Mouse (Mus musculus): ENCODE measurements around the gene Syt5. TPM values are rescaled to one million over a fixed set of nuclear protein-coding genes. Genes with fewer than 3 reads are reported as not detected.

The Syt5 gene
- not detected for total RNA-seq (2023)

DNA sequence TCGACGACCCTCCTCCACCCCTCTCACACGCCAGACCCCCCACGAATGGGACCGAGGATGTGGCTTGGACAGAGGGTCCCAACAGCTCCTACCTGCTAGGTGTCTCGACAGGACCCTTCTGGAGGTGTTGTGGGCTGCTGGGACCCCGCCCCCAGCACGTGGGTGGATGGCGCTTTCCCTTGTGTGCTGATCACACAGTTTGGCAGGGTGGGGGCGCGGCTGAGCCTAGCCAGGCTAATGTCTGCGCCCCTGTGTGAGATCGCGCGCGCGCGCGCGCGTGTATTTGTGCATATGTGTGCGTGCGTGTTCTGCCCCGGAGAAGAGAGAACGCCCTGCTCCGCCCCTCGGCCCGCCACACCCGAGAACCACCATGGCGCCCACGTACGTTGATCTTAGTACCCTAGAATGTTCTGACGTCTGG, at the start of gene Syt5:
Syt5 (minus strand) TSS at position 321 of the 421 bp plus-strand sequence.

DNA sequence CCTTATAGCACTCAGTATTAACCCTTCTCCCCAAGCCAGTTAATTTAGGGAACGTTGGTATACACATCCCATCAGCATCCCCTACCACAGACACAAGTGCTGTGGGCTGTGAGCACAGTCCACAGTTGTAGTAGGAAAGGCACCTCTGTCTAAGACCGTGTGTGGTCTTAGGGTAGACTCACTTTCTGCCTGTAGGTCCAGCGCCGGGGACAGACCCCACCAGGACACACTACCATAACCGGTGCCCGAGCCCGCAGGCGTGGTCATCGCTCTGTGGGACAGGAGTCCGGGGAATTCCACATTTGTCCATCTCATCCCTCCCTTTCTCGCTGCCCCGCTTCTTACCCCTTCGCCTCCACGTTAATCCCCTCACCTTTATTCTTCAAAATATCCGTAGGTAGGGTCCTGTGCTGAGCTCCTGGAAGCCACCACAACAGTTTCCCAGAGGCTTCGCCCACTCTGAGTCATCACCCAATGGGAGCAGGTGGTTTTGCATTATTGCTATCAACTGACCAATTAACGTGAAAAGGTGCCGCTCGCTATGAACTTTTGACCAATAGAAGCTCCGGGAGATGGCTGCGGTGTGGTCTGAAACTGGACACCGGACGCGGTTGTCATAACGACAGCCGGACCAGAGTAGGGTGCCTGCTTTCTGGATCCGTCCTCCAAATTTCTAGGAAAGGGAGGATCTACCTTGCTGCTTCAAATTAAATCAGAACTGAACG, 15.2 kb downstream of the Syt5 start, which contains the start of gene Dnaaf3:
Dnaaf3 (minus strand) TSS at position 449 of the 725 bp plus-strand sequence.

DNA sequence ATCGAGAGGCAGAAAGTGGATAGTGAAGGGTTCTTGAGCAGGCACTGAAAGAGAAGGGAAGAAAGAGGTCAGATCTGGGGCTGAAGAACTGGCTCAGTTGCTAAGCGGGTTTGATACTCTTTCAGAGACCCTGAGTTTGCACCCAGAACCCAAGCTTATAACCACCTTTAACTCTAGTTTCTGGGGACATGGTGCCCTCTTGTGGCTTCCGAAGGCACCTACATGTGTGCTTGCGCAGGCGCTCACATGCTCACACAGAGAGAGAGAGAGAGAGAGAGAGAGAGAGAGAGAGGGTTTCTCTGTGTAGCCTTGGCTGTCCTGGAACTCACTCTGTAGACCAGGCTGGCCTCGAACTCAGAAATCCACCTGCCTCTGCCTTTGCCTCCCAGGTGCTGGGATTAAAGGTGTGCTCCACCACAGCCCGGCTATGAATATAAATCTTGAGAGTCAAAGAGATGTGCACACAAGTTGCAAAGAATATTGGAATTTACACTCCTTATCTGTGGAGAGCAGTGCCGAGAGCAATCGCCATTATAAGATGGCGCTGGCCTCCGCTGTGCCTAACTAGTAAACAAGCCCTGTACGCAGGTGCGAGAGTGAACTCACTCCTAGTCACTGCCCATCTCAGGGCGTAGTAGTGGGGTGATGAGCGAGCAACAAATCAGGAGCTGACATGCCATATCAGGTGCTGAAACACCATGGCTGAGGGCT, 23.0 kb downstream of the Syt5 start, which contains the start of gene Tnni3:
Tnni3 (minus strand) TSS at position 18 of the 711 bp plus-strand sequence.

DNA sequence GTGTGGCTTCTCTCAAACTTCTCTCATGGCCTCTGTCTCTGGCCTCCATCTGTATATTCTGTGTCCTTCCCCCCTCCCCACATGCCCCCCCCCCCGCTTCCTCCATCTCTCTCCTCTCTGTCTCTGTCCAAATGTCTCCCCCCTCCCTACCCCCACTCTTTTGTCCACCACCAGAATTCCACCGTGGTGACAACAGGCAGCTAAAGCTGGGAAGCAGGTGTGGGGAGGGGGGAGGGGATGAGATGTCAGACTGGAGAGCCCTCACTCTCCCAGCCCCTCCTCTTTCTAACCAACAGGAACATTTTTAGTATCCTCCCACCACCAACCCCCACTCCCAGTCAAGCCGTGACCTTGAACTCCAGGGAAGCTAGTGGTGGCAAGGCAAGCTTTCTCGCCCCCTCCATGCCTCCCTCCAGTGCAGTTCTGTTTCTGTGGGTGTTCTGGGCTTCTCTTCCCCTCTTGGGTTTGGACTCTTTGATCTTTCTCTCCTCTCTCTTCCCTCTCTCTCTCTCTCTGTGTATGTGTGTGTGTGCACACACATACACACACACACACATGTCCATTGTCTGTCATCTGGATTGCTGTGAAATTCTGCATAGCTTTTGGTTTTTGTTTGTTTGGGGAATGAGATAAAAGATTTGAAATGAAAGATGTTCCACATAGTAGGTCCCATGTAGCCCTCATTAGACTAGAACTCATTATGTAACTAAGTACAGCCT, 30.9 kb downstream of the Syt5 start, which contains the start of gene Tnnt1:
Tnnt1 (minus strand) TSS at position 51 of the 719 bp plus-strand sequence.

DNA sequence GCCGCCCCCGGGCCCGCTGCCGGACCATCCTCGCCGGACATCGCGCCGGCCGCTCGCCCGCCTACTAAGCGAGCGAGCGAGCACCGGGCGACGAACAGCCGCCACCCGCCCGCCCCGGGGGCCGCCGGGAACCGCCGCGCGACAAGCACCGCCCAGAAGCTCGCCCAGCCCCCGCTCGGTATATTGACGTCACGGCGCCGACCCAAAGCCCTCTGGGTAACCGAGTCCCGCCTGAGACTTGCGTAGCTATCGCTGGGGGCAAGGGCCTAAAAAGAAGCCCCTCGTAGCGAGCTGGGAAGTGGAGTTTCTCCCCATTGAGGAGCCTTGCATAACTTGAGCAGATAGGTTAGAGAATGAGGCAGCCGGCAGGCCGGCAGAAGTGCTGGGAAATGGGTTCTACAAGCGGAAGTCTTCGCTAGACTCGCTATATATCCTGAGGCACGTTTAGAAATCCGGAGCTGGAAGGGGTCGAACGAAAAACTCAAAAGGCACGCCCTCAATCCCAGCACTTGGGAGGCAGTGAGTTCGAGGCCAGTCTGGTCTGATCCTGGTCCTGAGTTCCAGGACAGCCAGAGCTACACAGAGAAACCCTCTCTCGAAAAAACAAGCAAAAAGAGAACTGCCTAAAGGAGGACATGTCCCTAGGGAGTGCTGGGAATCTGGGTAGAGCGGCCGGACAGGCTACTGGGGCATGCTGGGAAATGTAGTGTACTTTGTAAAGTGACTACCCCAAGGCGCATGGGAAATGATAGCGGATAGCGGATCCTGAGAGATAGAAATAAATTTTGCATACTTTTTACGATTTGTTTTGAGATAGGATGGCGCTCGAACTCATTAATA, 45.6 kb downstream of the Syt5 start, which contains the start of gene Ppp1r12c:
Ppp1r12c (minus strand) TSS at position 123 of the 840 bp plus-strand sequence.

Other genes with a start within 250 kb of the Syt5 start
- 2.2 TPM for gene Ncr1, start 209.8 kb downstream of the Syt5 start, total RNA-seq (2023)
- not detected for gene Gp6, start 149.8 kb downstream of the Syt5 start, total RNA-seq (2023)
- gene Rdh13, start 101.9 kb downstream of the Syt5 start, total RNA-seq (2023) = 10.8 TPM
- gene Eps8l1, start 86.9 kb downstream of the Syt5 start, total RNA-seq (2023) = 18.9 TPM
- 279 TPM for gene Ppp1r12c, start 45.9 kb downstream of the Syt5 start, total RNA-seq (2023)
- gene Tnnt1, start 31.2 kb downstream of the Syt5 start, total RNA-seq (2023) = 5.2 TPM
- gene Tnni3, start 23.3 kb downstream of the Syt5 start, total RNA-seq (2023) = not detected
- gene Dnaaf3, start 15.1 kb downstream of the Syt5 start, total RNA-seq (2023) = not detected
- gene Ptprh, start 56.5 kb upstream of the Syt5 start, total RNA-seq (2023) = 0.33 TPM
- 59.6 TPM for gene Tmem86b, start 83.9 kb upstream of the Syt5 start, total RNA-seq (2023)
- 282 TPM for gene Ppp6r1, start 111.5 kb upstream of the Syt5 start, total RNA-seq (2023)
- gene Hspbp1, start 137.5 kb upstream of the Syt5 start, total RNA-seq (2023) = 76.6 TPM
- gene Brsk1, start 143.1 kb upstream of the Syt5 start, total RNA-seq (2023) = not detected
- not detected for gene Tmem150b, start 177.7 kb upstream of the Syt5 start, total RNA-seq (2023)
- 70.4 TPM for gene Kmt5c, start 192.6 kb upstream of the Syt5 start, total RNA-seq (2023)
- gene Cox6b2, start 205.6 kb upstream of the Syt5 start, total RNA-seq (2023) = 4.6 TPM
- not detected for gene Fam71e2, start 223.8 kb upstream of the Syt5 start, total RNA-seq (2023)
- not detected for gene Il11, start 235.3 kb upstream of the Syt5 start, total RNA-seq (2023)
- not detected for gene Tmem190, start 235.4 kb upstream of the Syt5 start, total RNA-seq (2023)
- gene Tmem238, start 242.1 kb upstream of the Syt5 start, total RNA-seq (2023) = 2.7 TPM
- gene Rpl28, start 245.3 kb upstream of the Syt5 start, total RNA-seq (2023) = 2,201 TPM